Mouse (Mus musculus) small intestine, adult 2 months (tissue): ENCODE data around the gene Hint2.

Experiments
- CTCF ChIP-seq: fragments of 200-500 bp; IDR thresholded peaks from 2 replicates; pipeline ENCODE4 v1.5.1; 2012; ENCODE audit warnings: low read depth, mild to moderate bottlenecking, control low read depth, inconsistent platforms, low read length, moderate library complexity, mixed read lengths; ENCODE audit not compliant: insufficient replicate concordance, insufficient read length; ENCODE audit errors: extremely low read depth
- POLR2A ChIP-seq: fragments of 200-500 bp; IDR thresholded peaks from 2 replicates; pipeline ENCODE4 v1.6.1; 2012; ENCODE audit warnings: low read depth, mild to moderate bottlenecking, control low read depth, inconsistent platforms, low read length, moderate library complexity

DNA sequence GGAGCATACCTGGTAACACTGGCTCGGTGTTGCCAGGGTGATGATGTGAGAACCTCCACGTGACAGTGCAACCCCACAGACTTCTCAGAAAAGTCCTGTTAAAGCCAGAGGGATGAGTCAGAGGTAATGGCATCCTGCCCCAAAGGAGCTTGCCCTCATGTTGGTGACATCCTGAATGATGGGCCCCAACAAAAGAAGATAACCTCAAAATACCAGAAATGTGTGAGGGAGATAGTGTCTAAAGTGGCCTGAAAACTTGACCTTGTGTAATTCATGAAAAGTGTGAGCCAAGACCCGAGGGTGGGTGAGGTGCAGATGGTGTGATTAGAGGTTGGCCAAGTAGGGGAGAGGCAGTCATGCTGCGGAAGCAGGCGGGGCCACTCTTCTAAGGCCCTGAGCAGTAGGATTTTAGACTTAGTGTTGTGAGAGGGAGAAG is 37.6 kb upstream of the Hint2 start:
- TF ChIP-seq CTCF, result no peak
- no peak for TF ChIP-seq POLR2A
